Mouse (Mus musculus): ENCODE measurements around the gene Slc44a1.

DNA sequence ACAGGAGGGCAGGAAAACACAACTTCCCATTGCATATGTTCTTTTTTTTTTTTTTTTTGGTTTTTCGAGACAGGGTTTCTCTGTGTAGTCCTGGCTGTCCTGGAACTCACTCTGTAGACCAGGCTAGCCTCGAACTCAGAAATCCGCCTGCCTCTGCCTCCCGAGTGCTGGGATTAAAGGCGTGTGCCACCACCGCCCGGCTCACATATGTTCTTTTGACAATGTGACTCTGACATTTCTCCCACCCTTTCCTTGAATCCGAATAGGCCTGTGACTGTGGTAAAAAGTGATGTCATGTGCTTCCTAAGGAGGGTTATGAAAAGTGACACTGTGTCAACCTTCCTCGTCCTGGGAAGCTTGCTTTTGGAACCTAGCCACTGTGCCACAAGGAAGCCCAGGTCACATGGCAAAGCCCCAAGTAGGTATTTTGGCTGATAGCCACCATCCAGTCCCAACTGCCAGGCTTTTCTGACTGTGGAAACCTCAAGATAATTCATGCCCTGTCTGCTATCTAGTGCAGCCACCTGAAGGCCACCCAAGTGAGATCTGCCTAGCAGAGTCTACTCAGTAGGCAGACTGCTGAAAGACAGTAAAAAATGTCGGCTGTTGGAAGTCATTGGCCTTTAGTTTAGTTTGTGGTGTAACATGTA is 8.5 kb upstream of the Slc44a1 start:
- TF ChIP-seq CTCF (IDR thresholded peaks at IDR 0.05; ENCODE audit: control insufficient read depth, insufficient read depth, low read length) (no peak), POLR2A (IDR thresholded peaks at IDR 0.05; ENCODE audit: borderline replicate concordance, control insufficient read depth, low read depth, low read length) (no peak)

All from bone marrow, adult 2 months (tissue).